Mouse (Mus musculus): ENCODE results near the gene Col5a2. TPM values are rescaled to one million over a fixed set of nuclear protein-coding genes. Genes with fewer than 3 reads are reported as not detected.
A peak's percentile ranks its signal among the peaks of the same experiment; 100 is the strongest.

Gene Col5a2
- total and polyA plus RNA-seq, 2 experiments from 2014 or later: 6.8 to 19.8 TPM

DNA sequence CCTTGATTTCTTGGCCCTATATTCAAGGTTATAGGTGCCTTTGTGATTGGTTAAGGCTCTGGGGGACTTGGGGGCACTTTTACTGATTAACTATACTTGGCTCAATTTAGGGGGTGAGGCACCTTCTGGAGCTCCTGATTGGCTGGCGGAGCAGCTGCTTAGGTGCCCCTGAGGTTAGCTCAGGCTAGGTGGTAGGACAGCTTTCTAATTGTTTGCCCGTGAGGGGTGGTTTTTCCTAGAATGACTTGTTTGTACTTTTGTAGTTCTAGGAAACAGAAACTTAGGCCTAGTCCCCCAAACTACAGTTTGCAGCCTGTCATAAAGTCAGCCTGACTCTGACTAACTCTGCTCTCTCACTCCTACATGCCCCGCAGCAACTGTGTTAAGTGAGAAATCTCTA, 20.5 kb upstream of the Col5a2 start:
- DNase-seq (ENCODE audit: low spot score): no peak
- ATAC-seq (ENCODE audit: low FRiP score): no peak
- Histone ChIP-seq H3K27ac (ENCODE audit: low read depth, low read length) (no peak overlapping the region), H3K9ac (replicated peaks; ENCODE audit: low read length, poor library complexity, severe bottlenecking) (no peak overlapping the region), H3K4me1 (ENCODE audit: insufficient read depth, low read length) (no peaks in the 10 kb centered on the region), H3K4me3 (ENCODE audit: low read depth, low read length) (no peak overlapping the region), H3K4me2 (ENCODE audit: low read depth, low read length, poor library complexity, severe bottlenecking) (no peak overlapping the region), H3K36me3 (ENCODE audit: insufficient read depth, low read length) (no peaks in the 10 kb centered on the region), H3K27me3 (ENCODE audit: insufficient read depth, low read length) (no peaks in the 10 kb centered on the region), H3K9me3 (ENCODE audit: low read length) (no peaks in the 10 kb centered on the region)
- WGBS: 90% methylated on average over 3 of the region's 3 CpGs
- no peak for TF ChIP-seq CTCF (IDR thresholded peaks at IDR 0.05)

DNA sequence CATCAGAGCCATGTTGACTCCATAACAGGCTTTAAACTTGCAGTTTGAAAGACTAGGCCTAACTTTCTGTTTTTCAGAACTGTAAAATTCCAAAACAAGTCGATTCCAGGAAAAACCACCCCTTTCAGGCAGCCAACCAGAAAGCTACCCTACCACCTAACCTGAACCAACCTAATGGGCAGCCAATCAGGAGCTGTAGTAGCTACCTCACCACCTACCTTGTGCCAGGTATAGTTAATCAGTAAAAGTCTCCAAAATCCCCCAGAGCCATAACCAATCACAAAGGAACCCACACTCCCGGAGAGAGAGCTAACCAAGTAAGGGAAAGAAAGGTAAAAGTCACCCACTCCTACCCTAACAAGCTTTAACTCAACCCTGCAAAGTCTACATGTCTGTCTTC, 18.4 kb upstream of the Col5a2 start:
- DNase-seq (ENCODE audit: low spot score) (no peak), ATAC-seq (ENCODE audit: low FRiP score) (no peak)
- H3K9me3 ChIP-seq (ENCODE audit: low read length): no peaks in the 10 kb centered on the region
- H3K4me2 ChIP-seq (ENCODE audit: low read depth, low read length, poor library complexity, severe bottlenecking): no peak overlapping the region
- no peaks in the 10 kb centered on the region for H3K4me1 ChIP-seq (ENCODE audit: insufficient read depth, low read length)
- no peak overlapping the region for H3K9ac ChIP-seq (replicated peaks; ENCODE audit: low read length, poor library complexity, severe bottlenecking)
- no peaks in the 10 kb centered on the region for H3K27me3 ChIP-seq (ENCODE audit: insufficient read depth, low read length)
- no peaks in the 10 kb centered on the region for H3K36me3 ChIP-seq (ENCODE audit: insufficient read depth, low read length)
- H3K27ac ChIP-seq (ENCODE audit: low read depth, low read length): no peak overlapping the region
- no peak overlapping the region for H3K4me3 ChIP-seq (ENCODE audit: low read depth, low read length)
- WGBS: 73% methylated on average over 2 of the region's 2 CpGs
- no peak for TF ChIP-seq CTCF (IDR thresholded peaks at IDR 0.05)

DNA sequence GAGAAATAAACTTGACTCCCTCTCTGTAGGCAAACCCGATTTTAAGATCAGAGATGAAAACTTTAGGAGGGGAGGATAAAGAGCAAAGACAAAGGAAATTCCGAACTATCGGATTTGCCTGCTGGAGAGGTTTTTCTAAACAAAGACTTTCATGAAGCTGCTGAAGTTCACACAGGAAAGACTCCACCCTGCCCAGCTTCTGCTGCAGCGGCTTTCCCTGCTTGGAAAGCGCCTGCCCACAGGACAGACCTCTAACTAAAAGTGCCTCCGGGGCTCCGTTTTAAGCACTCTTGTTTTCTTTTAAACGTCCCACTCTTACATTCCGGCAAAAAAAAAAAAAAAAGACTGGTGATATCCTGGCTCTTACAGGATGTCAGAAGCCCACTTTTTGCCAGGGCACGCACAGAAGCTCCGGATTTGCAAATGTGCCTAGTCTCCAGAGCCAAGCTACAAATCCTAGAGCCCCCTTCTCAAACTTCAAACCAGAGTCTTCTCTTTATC, 791 bp downstream of the Col5a2 start:
- no peak for TF ChIP-seq CTCF (IDR thresholded peaks at IDR 0.05)
- Histone ChIP-seq H3K27me3 (ENCODE audit: insufficient read depth, low read length) (no peaks in the 10 kb centered on the region), H3K27ac (ENCODE audit: low read depth, low read length) (no peak overlapping the region), H3K4me1 (ENCODE audit: insufficient read depth, low read length) (no peaks in the 10 kb centered on the region), H3K4me3 (ENCODE audit: low read depth, low read length) (peak overlapping the region; percentile 37), H3K9ac (replicated peaks; ENCODE audit: low read length, poor library complexity, severe bottlenecking) (0 out of 2 replicates have a peak overlapping the region, but pooled peaks have one; percentile 29), H3K9me3 (ENCODE audit: low read length) (no peaks in the 10 kb centered on the region), H3K4me2 (ENCODE audit: low read depth, low read length, poor library complexity, severe bottlenecking) (peak overlapping the region; percentile 60), H3K36me3 (ENCODE audit: insufficient read depth, low read length) (no peaks in the 10 kb centered on the region)
- 11% methylated on average over 11 of the region's 11 CpGs for WGBS
- DNase-seq (ENCODE audit: low spot score) (no peak), ATAC-seq (ENCODE audit: low FRiP score) (no peak)

DNA sequence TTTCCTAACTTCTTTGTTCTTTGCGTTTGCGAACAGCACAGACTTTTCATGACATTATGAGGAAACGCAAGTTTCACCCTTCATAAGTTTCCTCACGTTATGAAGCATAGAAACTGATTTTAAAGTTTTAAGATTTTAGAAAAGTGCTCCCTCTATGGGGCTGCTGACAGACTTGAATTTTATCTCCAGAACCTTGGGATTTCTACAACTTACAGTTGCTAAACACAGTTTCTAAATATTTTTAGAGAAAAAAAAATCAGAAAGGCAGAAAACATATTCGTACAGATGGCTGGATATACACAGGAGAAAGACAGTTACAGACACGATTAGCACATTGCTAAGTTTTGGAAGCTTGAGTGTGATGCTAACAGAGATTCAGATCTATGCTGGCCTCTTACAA, 1.6 kb downstream of the Col5a2 start:
- peak; percentile 53 for TF ChIP-seq CTCF (IDR thresholded peaks at IDR 0.05)
- Histone ChIP-seq H3K9ac (replicated peaks; ENCODE audit: low read length, poor library complexity, severe bottlenecking) (no peak overlapping the region), H3K27me3 (ENCODE audit: insufficient read depth, low read length) (no peaks in the 10 kb centered on the region), H3K4me3 (ENCODE audit: low read depth, low read length) (peak overlapping the region; percentile 37), H3K4me1 (ENCODE audit: insufficient read depth, low read length) (no peaks in the 10 kb centered on the region), H3K9me3 (ENCODE audit: low read length) (no peaks in the 10 kb centered on the region), H3K27ac (ENCODE audit: low read depth, low read length) (no peak overlapping the region), H3K4me2 (ENCODE audit: low read depth, low read length, poor library complexity, severe bottlenecking) (peak overlapping the region; percentile 60), H3K36me3 (ENCODE audit: insufficient read depth, low read length) (no peaks in the 10 kb centered on the region)
- 46% methylated on average over 6 of the region's 6 CpGs for WGBS
- DNase-seq (ENCODE audit: low spot score) (no peak), ATAC-seq (ENCODE audit: low FRiP score) (no peak)

DNA sequence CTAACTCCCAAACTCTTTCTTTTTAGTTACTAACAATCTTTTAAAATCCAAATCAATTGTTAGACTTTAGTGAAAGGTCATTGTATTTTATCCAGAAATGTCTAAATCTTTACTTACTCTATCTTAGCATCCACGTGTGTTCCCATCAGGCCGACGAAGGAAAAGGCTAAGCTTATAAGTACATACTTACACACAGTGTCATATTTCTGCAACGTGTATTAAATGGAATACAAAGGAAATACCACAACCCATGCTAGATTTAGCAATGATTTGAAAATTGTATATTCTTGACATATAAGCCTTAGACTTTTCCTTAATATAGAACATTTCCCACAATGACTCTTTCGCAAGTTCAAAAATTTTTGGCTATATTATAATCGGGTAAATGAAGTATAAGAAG, 2.6 kb downstream of the Col5a2 start:
- H3K27ac ChIP-seq (ENCODE audit: low read depth, low read length): no peak overlapping the region
- H3K4me1 ChIP-seq (ENCODE audit: insufficient read depth, low read length): no peaks in the 10 kb centered on the region
- H3K4me3 ChIP-seq (ENCODE audit: low read depth, low read length): no peak overlapping the region
- H3K9ac ChIP-seq (replicated peaks; ENCODE audit: low read length, poor library complexity, severe bottlenecking): no peak overlapping the region
- 87% methylated on average over 6 of the region's 6 CpGs for WGBS
- H3K36me3 ChIP-seq (ENCODE audit: insufficient read depth, low read length): no peaks in the 10 kb centered on the region
- TF ChIP-seq CTCF (IDR thresholded peaks at IDR 0.05): no peak
- ATAC-seq (ENCODE audit: low FRiP score) (no peak), DNase-seq (ENCODE audit: low spot score) (no peak)
- no peak overlapping the region for H3K4me2 ChIP-seq (ENCODE audit: low read depth, low read length, poor library complexity, severe bottlenecking)
- H3K9me3 ChIP-seq (ENCODE audit: low read length): no peaks in the 10 kb centered on the region
- H3K27me3 ChIP-seq (ENCODE audit: insufficient read depth, low read length): no peaks in the 10 kb centered on the region

DNA sequence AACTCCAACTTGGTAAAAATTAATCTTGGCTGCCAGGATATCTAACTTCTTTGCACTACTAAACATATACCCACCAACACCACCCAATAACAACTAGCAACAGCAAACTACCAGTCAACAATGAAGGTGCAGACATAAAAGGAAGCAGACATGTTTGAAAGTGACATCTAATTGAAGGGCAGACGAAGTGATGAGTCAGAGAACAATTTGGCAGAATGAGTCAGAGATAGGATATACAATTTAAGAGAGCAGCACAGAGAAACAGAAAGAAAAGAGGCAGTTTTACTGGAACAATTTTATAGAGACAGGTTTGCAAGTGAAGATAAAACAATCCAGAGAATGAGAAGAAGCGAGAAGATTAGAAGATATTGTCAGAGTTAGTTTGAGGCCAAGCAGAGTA, 8.1 kb downstream of the Col5a2 start:
- no peak for TF ChIP-seq CTCF (IDR thresholded peaks at IDR 0.05)
- 89% methylated on average over 2 of the region's 2 CpGs for WGBS
- no peak for ATAC-seq (ENCODE audit: low FRiP score)

More for the DNA sequence above, 8.1 kb downstream of the Col5a2 start:
- H3K4me1 ChIP-seq (ENCODE audit: insufficient read depth, low read length): no peaks in the 10 kb centered on the region
- H3K9me3 ChIP-seq (ENCODE audit: low read length): no peaks in the 10 kb centered on the region
- no peak overlapping the region for H3K9ac ChIP-seq (replicated peaks; ENCODE audit: low read length, poor library complexity, severe bottlenecking)
- DNase-seq (ENCODE audit: low spot score): no peak
- no peaks in the 10 kb centered on the region for H3K27me3 ChIP-seq (ENCODE audit: insufficient read depth, low read length)
- no peak overlapping the region for H3K27ac ChIP-seq (ENCODE audit: low read depth, low read length)
- no peak overlapping the region for H3K4me2 ChIP-seq (ENCODE audit: low read depth, low read length, poor library complexity, severe bottlenecking)
- H3K4me3 ChIP-seq (ENCODE audit: low read depth, low read length): no peak overlapping the region
- H3K36me3 ChIP-seq (ENCODE audit: insufficient read depth, low read length): no peaks in the 10 kb centered on the region

Measured in midbrain, postnatal 0 days (tissue).